Mouse (Mus musculus) Muller cell, postnatal 12 days (primary cell): Measurements from ENCODE around the gene Khdc3.
"Not testable (repeated sequence)": the region's sequence is repeated elsewhere in the genome, so short reads cannot be mapped to it uniquely, and the experiment has no call there.

Source experiments
- DNase-seq: peaks from one replicate; pipeline ENCODE4 v3.0.0-alpha.2; 2015; ENCODE audit errors: inconsistent ontology term

Khdc3 gene

DNA sequence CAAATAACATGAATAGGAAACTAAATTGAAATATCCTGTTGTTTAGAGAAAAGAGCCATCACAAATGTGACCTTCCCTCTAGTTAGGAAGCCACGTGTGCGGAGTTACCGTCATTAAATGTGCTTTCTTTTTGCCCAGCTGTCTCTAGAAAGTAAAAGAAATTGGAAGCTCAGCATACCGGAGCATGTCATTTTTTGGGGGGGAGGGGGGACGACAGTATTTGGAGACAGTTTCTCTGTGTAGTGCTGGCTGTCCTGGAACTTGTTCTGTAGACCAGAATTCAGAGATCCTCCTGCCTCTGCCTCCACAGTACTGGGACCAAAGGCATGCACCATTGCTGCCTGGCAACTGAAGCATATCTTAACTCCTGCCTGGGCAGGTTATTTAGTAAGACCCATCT is at the start of gene Khdc3:
TSS of gene Khdc3 (plus strand) at position 301 of the 400 bp plus-strand sequence.
- no peak for DNase-seq

DNA sequence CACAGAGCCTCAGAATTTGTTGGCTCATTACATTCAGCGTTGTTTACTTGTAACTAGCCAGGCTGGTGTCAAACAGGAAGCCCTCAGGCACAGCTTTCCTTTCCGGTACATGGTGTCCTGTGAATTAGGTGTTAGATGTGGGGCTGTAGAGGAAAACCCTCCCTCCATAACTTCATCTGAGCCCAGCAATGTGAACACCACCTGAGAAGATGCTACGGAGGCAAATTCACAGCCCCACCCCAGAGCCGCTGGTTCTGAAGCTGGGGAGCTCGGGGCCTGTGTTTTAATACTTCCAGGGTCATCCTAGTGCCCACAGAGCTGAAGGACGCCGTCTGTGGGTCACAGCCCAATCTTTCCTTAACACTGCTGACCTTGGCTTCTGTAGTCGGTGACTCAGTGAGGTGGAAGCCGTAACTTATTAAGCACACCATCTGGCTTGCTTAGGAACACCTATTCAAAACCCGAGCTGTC is 46.2 kb upstream of the Khdc3 start:
- DNase-seq = no peak

DNA sequence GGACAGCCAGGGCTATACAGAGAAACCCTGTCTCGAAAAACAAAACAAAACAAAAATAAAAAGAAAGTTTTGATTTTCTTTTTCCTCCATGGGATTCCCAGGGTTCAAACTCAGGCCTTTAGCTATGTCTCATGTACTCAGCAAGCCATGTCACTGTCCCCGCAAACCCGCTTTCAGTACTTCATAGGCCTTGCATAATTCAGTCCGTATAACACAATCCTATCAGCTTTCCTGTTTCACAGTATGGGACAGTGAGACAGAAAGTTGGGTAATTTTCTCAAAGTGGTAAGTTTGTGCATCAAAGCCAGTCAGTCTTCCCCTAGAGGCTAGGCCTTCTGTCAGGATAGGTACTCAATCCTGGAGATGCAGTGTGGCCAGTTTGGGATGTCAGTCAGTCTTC is 42.4 kb upstream of the Khdc3 start:
- DNase-seq = no peak

DNA sequence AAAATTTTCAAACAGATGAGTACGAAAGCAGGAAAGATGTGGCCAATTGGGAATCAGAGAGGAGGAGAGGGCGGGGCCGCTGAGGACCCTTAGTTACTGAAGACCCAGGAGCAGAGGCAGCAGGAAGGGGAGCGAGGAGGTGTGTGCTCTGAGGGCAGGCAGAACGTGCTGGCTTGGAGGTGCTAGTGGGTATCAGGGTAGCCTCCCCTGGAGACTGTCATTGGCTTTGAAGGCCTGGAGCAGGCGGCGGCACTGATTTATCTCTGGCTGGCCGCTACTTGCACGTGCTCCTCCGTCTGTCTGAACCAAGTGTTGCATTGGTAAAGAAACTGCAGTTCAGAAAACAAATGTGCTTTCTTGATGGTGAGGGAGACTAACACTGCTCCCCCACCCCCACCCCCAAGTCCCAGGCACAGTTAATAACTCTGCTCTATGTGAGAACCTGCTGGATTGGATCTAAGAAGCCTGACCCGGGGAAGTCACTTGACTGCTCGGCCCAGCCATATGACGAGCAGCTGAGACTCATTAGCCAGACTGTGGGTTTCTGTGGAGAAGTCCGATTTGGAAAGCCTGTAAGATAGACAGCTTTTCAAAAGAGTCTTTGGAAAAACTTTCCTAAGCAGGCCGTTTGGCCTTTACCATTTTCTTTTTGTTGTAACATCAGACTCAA is 37.9 kb upstream of the Khdc3 start:
- no peak for DNase-seq

DNA sequence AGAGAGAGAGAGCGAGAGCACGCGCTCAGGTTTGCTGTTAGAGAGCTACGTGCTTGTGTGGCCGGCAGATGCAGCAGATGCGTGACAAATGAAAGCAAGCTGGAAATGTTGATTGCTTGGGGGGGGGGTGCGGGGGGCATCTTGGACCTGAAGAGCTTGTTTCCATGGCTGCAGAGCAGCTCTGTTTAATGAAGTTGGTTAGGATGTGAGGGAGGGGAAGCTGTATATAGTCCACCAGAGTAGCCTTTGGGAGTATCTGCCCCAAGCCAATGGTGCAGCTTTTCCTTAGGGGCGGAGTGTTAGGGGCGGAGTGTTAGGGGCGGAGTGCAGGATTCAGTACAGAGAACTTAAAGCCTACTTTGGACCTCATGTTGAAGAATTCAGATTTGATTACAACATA is 34.5 kb upstream of the Khdc3 start:
- no peak for DNase-seq

DNA sequence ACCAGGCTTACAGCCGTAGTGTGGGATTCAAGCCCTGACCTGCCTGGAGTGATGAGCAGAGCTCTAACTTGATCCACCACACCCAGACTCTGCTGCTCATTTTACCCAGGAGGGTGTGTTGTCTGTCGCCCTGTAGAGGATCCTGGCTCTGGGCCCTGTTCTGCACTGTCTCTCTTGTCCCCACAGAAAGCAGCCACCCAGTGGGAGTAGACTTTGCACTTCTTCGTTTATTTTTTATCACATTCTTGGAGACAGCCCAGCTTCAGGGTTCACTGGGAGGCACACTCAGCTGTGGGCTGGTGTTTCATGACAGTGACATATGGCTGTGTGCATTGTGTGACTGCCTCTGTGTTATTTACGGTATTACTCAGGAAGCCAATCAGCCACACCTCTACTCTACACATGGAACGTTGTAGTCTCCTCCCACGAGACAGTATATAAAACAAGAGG is 33.4 kb upstream of the Khdc3 start:
- DNase-seq = no peak

DNA sequence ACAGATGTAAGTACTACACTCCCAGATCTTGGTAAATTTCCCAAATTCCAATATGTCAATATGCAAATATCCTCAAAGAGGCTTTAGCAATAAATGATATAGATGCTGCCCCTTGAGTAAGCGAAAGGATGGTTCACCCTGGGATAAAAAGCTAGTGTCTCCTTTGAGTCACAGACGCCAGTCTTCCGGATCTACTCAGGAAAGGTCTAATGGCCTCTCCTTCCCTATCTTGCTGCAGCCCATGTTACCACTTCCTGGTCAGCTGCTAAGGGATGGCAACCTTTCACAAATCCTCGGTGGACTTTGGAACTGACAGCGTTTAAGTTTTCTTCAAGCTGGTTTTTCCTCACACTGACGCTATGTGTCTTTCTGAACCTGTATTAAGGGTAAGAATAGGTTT is 32.9 kb upstream of the Khdc3 start:
- no peak for DNase-seq

DNA sequence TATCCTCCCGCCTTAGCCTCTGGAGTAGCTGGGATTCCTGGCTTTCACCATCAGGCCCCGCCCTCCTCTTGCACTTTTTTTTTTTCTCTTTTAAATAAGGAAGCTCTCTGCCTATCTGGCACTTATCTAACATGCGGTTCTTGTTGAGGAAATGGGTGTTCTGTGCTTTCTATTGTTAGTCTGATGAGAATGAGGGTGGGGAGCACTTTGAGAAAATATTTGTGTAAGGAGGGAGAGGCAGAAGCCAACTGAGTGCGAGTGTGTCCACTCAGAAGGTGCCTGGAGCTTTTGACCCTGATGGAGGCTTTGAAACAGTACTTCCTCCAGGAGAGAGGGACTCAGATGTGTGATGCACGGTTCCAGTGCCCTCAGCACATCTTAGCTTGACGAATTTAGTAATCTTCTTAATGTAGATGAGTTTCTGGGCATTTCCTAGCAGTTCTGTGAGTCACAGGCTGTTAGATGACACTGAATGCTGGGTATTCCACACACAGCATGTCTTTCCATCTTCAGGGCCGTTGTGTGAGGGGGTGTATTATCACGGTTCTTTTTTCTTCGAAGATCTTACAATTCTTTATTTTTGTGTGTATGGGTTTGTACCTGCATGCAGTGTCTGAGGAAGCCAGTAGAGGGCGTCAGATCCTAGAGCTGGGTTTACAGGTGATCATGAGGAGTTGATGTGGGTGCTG is 30.5 kb upstream of the Khdc3 start:
- no peak for DNase-seq

DNA sequence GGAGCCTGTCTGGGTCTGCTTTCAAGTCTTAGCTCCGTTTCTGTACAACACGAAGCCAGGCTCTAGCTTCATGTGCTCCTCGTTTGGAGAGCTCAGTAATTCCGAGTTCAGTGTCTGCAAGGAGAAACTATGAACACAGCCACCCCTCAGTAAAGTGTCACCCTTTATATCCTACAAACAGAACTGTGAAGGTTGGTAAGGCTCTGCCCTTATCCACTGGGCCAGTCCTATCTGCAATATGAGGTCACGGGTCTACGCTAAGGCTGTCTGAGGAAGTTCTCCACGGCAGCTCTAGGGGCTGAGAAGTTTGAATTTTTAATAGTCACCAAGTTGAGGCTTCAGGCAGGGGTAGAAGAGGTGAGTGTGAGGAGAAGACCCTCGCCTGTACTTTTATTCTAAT is 29.2 kb upstream of the Khdc3 start:
- no peak for DNase-seq

DNA sequence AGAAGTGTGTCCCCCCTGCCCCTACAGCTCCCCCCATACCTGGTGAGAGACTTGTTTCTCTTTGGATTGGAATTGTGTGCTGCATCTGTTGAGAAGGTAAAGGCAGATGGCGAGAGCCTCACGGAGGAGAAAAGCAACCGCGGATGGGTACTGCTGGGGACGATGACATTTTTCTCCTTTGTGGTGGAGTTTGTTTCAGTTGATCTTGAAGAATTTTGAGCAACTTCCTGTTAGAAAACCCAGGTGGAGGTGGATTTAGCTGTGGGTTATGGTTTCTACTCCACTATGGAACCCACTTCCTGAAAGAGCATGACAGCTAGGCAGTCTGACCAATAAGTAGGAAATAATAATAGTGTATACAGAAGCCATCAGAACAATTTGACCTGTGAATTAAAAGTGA is 28.5 kb upstream of the Khdc3 start:
- no peak for DNase-seq

DNA sequence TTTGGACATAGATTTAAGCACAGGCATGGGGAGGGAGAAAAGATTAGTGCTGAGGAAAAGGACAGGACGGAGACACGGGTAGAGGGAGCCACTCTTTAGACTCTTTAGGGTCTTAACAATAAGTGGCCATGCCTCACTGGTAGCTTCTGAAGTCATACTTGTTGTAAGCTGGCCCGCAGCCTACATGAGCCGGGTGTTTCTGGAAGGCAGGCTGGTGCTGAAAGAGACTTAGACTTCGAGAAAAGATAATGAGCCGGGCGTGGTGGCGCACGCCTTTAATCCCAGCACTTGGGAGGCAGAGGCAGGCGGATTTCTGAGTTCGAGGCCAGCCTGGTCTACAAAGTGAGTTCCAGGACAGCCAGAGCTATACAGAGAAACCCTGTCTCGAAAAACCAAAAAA is 22.3 kb upstream of the Khdc3 start:
- not testable (repeated sequence) for DNase-seq

DNA sequence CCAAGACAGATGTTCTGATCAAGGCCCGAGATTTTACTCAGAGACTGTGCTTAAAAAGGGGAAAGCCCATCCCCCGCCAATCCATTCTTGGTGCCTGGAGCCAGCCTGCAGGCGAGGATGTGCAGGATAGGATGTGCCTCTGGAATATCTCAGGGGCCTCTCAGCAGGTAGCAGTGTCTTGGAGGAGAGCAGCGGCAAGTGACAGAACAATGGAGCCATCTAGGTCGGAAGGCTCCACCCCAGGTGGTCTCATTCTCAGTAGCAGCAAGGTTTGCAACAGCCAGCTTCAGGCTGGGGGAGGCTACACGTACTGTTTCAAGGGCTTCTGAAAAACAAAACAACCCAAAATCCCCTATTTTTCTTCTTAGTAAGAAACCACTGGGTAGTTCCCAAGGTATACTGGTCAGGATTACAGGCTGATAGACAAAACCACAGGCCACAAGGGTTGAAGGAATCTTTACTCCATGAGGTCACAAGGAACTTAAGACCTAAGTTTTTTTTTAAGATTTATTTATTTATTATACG is 21.8 kb upstream of the Khdc3 start:
- no peak for DNase-seq

DNA sequence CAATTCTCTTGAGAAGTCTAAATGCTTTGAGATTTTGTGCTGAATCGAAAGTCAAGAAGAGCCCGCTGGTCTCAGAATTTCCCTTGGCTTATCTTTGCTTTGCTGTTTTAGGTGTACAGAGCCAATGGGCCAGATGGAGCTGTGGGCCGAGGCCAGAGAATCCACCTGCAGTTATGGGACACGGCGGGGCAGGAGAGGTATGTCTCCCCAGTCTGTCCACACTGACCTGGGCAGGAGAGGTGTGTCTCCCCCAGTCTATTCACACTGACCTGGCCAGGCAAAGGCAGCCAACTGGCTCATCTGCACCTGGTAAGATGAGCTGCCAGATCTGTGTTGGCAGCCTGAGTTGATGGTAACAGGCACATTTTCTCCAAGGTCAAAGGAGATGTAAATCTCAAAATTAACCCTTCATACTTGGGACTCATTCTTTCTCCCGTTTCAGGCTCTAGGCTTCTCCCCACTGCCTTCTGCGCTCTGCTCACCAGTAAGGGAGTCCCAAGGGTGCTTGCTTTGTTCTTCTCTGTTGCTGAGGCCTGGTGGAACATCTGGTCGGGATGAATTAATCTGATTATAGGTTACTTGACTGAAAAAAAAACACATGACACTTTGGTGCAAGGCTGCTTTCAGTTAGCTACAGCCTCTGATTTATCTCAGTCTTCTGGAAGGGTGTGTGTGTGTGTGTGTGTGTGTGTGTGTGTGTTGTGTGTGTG is 19.2 kb upstream of the Khdc3 start:
- no peak for DNase-seq

DNA sequence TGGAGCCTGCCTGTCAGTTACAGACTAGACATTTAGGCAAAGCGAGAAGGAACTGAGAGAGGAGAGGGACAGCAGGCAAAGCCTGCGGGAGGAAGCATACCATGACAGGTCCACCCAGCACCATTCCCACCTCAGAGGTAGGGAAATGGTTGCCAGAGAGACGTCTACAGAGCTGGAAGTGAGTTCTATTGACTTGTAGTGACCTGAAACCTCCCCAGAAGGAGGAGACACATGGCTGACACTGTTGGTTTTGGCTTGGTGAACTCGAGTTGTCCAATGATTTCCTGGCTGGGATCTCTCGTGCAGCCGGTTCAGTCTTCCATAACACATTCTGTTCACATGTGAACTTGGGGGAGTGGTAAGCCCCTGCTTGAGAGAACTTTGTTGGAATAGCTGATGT is 17.7 kb upstream of the Khdc3 start:
- no peak for DNase-seq

DNA sequence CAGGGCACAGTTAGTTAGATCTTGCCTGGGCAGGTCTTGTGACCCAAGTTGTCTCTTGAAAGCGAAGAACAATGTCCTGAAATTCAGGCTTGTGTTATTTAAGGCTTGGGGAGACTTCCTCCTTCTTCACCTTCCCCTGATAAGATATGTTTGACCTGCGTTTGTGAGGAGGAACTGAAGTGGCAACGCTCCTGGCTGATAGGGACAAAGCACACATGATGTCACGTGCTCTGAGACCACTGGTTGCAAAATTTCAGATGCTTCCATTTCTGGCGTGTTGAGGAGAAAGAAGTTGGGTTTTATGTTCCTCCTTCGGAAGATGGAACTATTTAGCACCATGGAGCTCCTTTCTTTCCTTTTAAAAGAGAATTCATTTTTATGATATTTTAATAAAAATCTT is 15.8 kb upstream of the Khdc3 start:
- no peak for DNase-seq

DNA sequence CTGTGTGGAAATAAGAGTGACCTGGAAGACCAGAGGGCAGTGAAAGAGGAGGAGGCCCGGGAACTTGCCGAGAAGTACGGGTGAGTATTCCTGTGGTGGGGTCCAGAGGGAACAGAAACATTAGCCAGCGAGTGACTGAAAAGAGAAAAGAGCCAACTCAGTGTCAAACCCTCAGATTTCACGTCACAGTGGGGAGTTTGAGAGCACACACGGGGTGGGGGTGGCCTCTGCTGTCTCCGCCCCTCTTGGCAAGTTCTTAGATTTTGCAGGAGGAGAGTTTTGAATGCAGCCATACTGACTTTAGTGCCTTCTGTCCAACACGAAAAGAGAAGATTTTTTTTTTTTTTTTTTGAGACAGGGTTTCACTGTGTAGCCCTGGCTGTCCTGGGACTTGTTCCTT is 14.5 kb upstream of the Khdc3 start:
- no peak for DNase-seq

DNA sequence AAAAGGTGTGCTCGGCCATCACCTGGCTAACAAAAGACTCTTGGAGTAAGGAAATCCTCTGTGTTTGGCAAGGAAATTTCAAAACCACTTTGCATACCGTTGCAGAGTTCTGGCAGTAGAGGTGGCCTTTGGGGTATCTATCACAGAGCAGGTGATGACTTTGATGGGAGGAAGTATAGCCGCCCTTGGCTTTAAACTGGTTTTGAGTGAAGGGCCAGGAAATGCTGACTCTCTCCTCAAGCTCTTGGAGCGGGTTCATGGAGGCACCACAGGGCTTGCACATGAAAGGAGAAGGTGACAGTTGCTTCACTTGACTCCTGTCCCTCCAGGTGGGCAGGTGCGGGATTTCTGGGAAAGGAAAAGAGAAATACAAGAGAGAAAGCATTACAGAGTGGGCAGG is 14.1 kb upstream of the Khdc3 start:
- DNase-seq = no peak

DNA sequence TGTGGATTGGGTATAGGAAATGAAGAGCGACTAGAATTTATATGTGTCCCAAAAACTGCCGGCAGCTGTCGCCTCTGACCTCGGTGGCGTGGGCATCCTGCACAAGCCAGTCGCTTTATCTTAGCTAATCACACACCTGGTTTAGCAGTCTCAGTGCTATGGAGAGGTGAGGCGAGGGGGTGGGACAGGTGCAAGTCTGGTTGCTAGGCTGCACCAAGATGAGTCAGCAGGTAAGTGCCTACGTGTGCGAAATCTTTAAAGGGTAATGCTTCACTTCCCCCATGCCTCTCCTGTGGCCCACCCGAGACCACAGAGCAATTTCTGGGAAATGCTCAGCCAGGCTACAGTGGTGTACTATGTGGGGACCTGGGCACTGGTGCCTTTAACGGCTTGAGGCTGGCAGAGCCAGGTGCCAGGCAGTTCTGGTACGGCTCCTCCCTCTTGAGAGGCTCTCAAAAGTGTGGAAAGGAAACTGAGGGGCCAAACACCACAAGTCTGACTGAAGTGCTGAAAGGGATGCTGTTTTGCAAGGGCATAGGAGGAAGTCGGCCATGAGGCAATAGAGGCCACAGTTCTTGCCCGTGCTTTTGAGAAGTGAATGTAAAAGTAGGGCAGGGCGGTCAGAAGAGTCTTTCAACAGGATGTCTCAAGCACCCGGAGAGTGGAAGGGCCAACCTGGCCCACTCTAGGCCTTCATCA is 12.3 kb upstream of the Khdc3 start:
- no peak for DNase-seq

DNA sequence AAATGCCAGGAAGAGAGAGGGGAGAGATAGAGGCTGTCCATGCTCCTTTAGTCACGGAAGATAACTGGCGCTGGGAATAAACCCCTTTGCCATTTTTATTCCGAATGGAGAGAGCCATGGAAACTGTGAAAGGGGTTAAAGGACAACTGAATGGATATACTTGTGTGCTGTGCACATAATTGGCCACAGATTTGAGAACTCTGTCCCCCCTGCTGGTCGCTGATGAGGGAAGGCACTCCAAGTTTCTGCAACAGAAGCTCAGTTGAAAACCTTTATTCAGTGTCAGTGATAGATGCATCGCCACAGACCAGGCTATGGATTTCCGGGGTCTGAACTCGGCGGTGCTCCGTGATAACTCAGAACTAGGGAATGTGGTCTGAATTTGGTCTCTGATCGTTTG is 11.5 kb upstream of the Khdc3 start:
- peak; percentile 7 for DNase-seq

DNA sequence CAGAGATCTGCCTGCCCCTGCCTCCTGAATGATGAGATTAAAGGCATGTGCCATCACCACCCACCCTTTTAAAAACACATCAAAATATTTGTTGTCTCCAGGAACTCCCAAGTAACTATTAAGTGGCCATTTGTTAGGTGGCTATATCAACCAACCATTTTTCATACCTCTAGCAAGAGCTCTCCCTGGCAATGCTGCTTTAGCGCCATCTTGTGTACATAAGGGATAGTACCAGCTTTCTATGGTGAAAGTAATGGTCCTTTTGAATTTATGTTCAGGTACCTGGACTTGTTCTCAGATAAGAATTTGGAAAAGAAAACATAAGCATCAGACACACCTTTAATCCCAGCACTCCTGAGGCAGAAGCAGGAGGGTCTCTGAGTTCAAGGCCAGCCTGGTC is 9.9 kb upstream of the Khdc3 start:
- DNase-seq = peak; percentile 46

DNA sequence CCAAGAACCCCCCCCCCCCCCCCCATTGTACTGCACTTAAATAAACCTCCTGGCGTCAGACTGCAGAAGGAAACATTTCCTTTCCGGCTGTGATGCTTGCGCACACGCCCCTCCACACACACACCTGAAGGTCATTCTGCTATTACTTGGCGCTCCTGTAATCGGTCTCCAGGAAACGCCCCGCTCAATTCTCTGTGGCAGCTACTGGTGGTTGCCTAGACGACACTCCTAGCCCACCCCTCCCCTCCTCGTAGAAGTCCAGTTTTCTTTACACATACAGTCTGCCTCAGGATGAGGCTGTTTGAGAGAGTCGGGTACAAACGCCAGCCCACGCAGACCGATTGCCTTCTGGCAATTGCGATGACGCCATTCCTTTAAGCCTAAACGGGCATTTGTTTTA is 7.1 kb upstream of the Khdc3 start:
- DNase-seq = no peak

DNA sequence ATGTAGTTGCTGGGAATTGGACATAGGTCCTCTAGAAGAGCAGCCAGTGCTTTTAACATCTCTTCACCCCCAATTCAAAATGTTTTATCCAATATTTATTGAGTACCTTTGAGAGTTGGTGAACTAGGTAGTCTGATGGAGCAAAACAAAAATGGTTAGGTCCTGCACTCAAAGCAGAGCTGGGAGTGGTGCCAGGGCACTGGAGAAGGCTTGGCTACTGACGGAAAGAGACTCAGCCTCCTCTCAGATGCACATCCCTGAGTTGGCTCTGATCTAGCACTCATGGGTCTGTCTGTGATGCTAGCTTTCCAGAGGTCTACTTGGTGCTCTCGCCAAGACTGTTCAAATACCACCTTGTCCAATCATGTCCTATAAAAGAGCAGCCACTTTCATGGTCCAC is 3.7 kb upstream of the Khdc3 start:
- DNase-seq = no peak
